Mouse (Mus musculus) hindbrain, postnatal 0 days (tissue): ENCODE results near the gene Hlcs. TPM values are rescaled to one million over a fixed set of nuclear protein-coding genes. Genes with fewer than 3 reads are reported as not detected.

Source experiments
- ATAC-seq: fragments of 200-750 bp; cut with Nextera tagmentation; 2 replicates; pipeline ENCODE4 v1.8.0; 2017; ENCODE audit warnings: mild to moderate bottlenecking, moderate TSS enrichment, moderate library complexity
- DNase-seq: peaks from one replicate; pipeline ENCODE4 v3.0.0-alpha.2; 2015; ENCODE audit warnings: low spot score
- H3K27ac ChIP-seq: fragments of 300-500 bp; sonication (generic); 2 replicates; pipeline ENCODE4 v1.5.1; 2014; ENCODE audit warnings: mild to moderate bottlenecking
- H3K27me3 ChIP-seq: fragments of 300-500 bp; sonication (generic); 2 replicates; pipeline ENCODE4 v1.6.1; 2014; ENCODE audit warnings: low read length, mixed read lengths; ENCODE audit not compliant: insufficient read depth
- H3K36me3 ChIP-seq: fragments of 300-500 bp; sonication (generic); 2 replicates; pipeline ENCODE4 v1.6.1; 2014; ENCODE audit warnings: low read length, mixed read lengths; ENCODE audit not compliant: insufficient read depth
- H3K4me1 ChIP-seq: fragments of 300-500 bp; sonication (generic); 2 replicates; pipeline ENCODE4 v1.6.1; 2014; ENCODE audit warnings: antibody characterized with exemption, low read length, mixed read lengths; ENCODE audit not compliant: insufficient read depth
- H3K4me2 ChIP-seq: fragments of 300-500 bp; sonication (generic); 2 replicates; pipeline ENCODE4 v1.6.1; 2014; ENCODE audit warnings: low read depth, mild to moderate bottlenecking, low read length, moderate library complexity, mixed read lengths
- H3K4me3 ChIP-seq: fragments of 300-500 bp; sonication (generic); 2 replicates; pipeline ENCODE4 v1.5.1; 2014; ENCODE audit warnings: low read length
- H3K9ac ChIP-seq: fragments of 300-500 bp; sonication (generic); replicated peaks from 2 replicates; pipeline ENCODE4 v1.6.1; 2014; ENCODE audit warnings: mild to moderate bottlenecking, low read length, moderate library complexity, mixed read lengths
- H3K9me3 ChIP-seq: fragments of 300-500 bp; sonication (generic); 2 replicates; pipeline ENCODE4 v1.6.1; 2016; ENCODE audit warnings: low read length, mixed read lengths
- CTCF ChIP-seq: IDR thresholded peaks from 2 replicates; pipeline ENCODE4 v1.5.1; 2016; ENCODE audit warnings: antibody characterized with exemption, control low read depth, low read depth
- WGBS: fragments of 180-500 bp; shearing (Covaris S2); extraction: QIAGEN DNeasy Blood & Tissue Kit; methylation state at CpG from one replicate; pipeline ENCODE4 v1.1.7; 2014; 5-methylcytosine and 5-hydroxymethylcytosine counted together
- microRNA-seq, 2 experiments: library from miRNA; unstranded; fragments of <30 nt; microRNA quantifications; one replicate each; pipeline ENCODE4; 2016
- polyA plus RNA-seq: library from polyadenylated mRNA; unstranded; fragments of >200 nt; fragmentation: Nextera tagmentation; extraction: Ambion mirVana; gene quantifications from 2 replicates; pipeline ENCODE4 v1.2.1, GENCODE M21; 2015
- total RNA-seq: library from RNA; depleted of rRNA; stranded (reverse); fragments of >200 nt; gene quantifications from 2 replicates; pipeline ENCODE4 v1.2.3, GENCODE M21; 2014; rRNA removed

Hlcs gene
- total and polyA plus RNA-seq, 2 experiments from 2014 or later: 7.3 to 8.1 TPM

DNA sequence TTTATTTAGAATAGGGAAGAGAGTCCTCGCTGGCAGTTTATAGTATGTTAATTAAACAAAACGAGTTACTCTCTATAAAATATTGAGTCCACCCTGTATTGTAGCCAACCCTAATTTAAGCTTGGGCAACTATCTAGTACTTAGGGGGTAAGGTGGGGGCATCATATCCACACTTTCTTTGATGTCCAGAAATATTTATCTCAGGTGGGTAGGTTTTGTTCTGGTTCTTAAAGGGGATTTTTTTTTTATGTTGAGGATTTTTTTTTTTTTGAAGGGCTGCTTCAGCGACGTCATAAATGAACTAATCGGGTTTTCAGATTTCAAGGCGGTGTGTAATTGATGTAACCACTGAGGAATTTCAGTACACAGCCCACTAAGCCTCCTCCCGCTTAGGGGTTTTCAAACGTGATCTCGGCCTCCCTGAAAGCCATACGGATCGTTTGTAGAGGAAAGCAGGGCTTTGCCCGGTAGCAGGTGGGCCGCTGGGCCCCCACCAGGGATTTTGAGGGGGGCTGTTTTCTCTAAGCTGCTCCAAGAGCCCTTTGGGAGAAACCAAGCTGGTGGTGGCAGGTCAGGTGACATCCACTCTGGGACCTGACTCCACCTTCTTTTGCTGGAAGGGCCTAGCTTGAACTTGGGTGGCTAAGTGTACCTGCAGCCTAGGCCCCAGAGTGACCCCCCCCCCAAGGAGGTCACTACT lies 233.4 kb downstream of the Hlcs start:
- Histone ChIP-seq H3K27me3 (peaks cover 94% of the 10 kb centered on the region), H3K9me3 (no peaks in the 10 kb centered on the region), H3K4me3 (no peak overlapping the region), H3K27ac (no peak overlapping the region), H3K4me1 (no peaks in the 10 kb centered on the region), H3K9ac (no peak overlapping the region), H3K4me2 (no peak overlapping the region), H3K36me3 (no peaks in the 10 kb centered on the region)
- no peak for TF ChIP-seq CTCF
- DNase-seq: no peak
- ATAC-seq: no peak
- 1% methylated on average over 13 of the region's 13 CpGs for WGBS

DNA sequence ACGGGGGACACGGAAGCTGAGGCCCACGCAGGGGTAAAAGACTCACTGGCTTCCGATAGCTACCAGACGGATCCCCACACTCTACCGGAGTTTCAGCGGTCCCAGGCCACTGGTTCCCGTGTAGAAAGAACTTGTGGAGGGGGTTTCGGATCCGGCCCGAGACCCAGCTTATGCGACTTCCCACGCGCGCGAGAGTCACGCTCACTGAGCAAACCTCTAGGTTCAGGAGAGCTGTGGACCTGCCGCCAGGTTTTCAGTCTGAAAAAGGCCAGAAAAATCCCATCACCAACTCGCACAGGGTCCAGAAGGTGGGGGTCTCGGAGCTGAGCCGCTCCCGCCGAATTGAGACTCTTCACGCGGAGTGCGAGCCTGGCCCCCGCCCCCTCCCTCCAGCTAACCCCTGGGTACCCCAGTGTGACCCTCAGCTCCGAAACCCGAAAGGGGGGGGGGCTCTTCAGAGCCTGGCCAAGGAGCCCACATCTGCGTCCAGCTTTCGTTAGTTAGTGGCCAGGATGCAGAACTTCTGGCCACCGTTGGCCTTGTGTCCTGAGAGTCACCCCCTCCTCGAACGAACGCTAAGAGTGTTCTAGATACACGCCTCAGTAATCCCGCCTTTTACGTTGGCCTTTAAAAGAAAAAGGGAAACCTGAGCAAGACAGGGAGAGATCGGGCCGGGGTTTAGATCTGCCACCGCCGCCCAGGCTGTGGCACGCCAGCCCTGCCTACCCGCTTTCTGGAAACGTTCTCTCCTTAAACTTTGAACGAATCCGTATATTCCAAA lies 234.1 kb downstream of the Hlcs start:
- no peak overlapping the region for H3K9ac ChIP-seq
- H3K27me3 ChIP-seq: peaks cover 91% of the 10 kb centered on the region
- no peak overlapping the region for H3K27ac ChIP-seq
- TF ChIP-seq CTCF: no peak
- ATAC-seq: no peak
- no peaks in the 10 kb centered on the region for H3K9me3 ChIP-seq
- H3K36me3 ChIP-seq: no peaks in the 10 kb centered on the region
- no peak overlapping the region for H3K4me2 ChIP-seq
- no peak overlapping the region for H3K4me3 ChIP-seq
- WGBS: 2% methylated on average over 47 of the region's 47 CpGs
- H3K4me1 ChIP-seq: no peaks in the 10 kb centered on the region
- DNase-seq: no peak

Small RNA genes lying within 50 kb of the gene (microRNA-seq; reads per million reads assigned to microRNA genes)
- 0 reads per million in 2 experiments for gene Gm23062

Other genes starting within 250 kb of the Hlcs start
- 0.11 TPM in 1 of 2 replicates, not detected in the other for gene Sim2, start 228.6 kb downstream of the Hlcs start, total RNA-seq
- 0.05 TPM in 1 of 2 replicates, not detected in the other for gene Sim2, start 228.6 kb downstream of the Hlcs start, polyA plus RNA-seq
- 0.68 and 2.2 TPM in 2 replicates for gene Ripply3, start 14.8 kb upstream of the Hlcs start, total RNA-seq
- gene Ripply3, start 14.8 kb upstream of the Hlcs start, polyA plus RNA-seq: 0.91 and 1.0 TPM in 2 replicates
- 848 and 1,018 TPM in 2 replicates for gene Ttc3, start 57.0 kb upstream of the Hlcs start, total RNA-seq
- 985 and 1,014 TPM in 2 replicates for gene Ttc3, start 57.0 kb upstream of the Hlcs start, polyA plus RNA-seq
- 82.8 and 100 TPM in 2 replicates for gene Pigp, start 58.3 kb upstream of the Hlcs start, total RNA-seq
- 139 and 155 TPM in 2 replicates for gene Pigp, start 58.3 kb upstream of the Hlcs start, polyA plus RNA-seq
- 64.8 and 68.1 TPM in 2 replicates for gene Vps26c, start 213.3 kb upstream of the Hlcs start, total RNA-seq
- 59.6 and 63.6 TPM in 2 replicates for gene Vps26c, start 213.3 kb upstream of the Hlcs start, polyA plus RNA-seq